Comparison of ENCODE assay signal across 10 mouse cellular contexts in genomic region chr11:83467120-83467652, GRCm38 (mm10). TPM values are rescaled to one million over a fixed set of nuclear protein-coding genes. Genes with fewer than 3 reads are reported as not detected.
DNase-seq lines count a peak whose midpoint lies in the region; ATAC-seq lines count a peak whose summit lies in the region.
"Had no signal": no experiment of that assay in that cellular context is flagged by ENCODE, and none has a peak within 500 bp of the region (broad histone marks: within the 10 kb centered on the region; RNA-seq: fewer than 3 reads in every experiment).

No protein-coding gene starts in this region.

- DNase-seq in liver, embryonic 11.5 days (ENCODE audit: low spot score) = peak; percentile 29
- DNase-seq in cerebellum, adult 18-20 months = peak; percentile 25 to 44
- DNase-seq in gastrocnemius, adult 8-10 months (ENCODE audit: low spot score in 2 of 2) = peak; percentile 45 to 70
- DNase-seq in lung, postnatal 36 days = peak; percentile 88
- no peak for DNase-seq in retina, embryonic 14.5 days (ENCODE audit: low spot score)
- DNase-seq in urinary bladder, postnatal 10 days (ENCODE audit: low spot score) = no peak

- no peaks in the 10 kb centered on the region for H3K9me3 ChIP-seq in liver, embryonic 11.5 days (ENCODE audit: control insufficient read depth, low read length)
- H3K9me3 ChIP-seq in liver, embryonic 12.5 days (replicated peaks) = no peaks in the 10 kb centered on the region
- no peaks in the 10 kb centered on the region for H3K9me3 ChIP-seq in intestine, embryonic 15.5 days

- H3K4me2 ChIP-seq in liver, embryonic 11.5 days = no peak overlapping the region
- H3K4me2 ChIP-seq in liver, embryonic 12.5 days = no peak overlapping the region
- H3K4me2 ChIP-seq in intestine, embryonic 15.5 days (replicated peaks) = no peak overlapping the region

- H3K27ac ChIP-seq in liver, embryonic 11.5 days (ENCODE audit: low read depth, low read length) = no peak overlapping the region
- H3K27ac ChIP-seq in liver, embryonic 12.5 days = no peak overlapping the region
- H3K27ac ChIP-seq in intestine, embryonic 15.5 days = peak overlapping the region; percentile 54
- H3K27ac ChIP-seq: liver, embryonic 14.5 days had no signal

- H3K9ac ChIP-seq in liver, embryonic 11.5 days (ENCODE audit: low read depth, low read length) = no peak overlapping the region
- no peak overlapping the region for H3K9ac ChIP-seq in liver, embryonic 12.5 days
- no peak overlapping the region for H3K9ac ChIP-seq in intestine, embryonic 15.5 days
- H3K9ac ChIP-seq: liver, embryonic 14.5 days had no signal

- no peaks in the 10 kb centered on the region for H3K36me3 ChIP-seq in liver, embryonic 11.5 days (ENCODE audit: control insufficient read depth, insufficient read depth, low read length)
- H3K36me3 ChIP-seq in liver, embryonic 12.5 days = no peaks in the 10 kb centered on the region
- no peaks in the 10 kb centered on the region for H3K36me3 ChIP-seq in intestine, embryonic 15.5 days

- no peak overlapping the region for H3K4me3 ChIP-seq in liver, embryonic 11.5 days (ENCODE audit: low read depth, low read length)
- H3K4me3 ChIP-seq in liver, embryonic 12.5 days = no peak overlapping the region
- no peak overlapping the region for H3K4me3 ChIP-seq in intestine, embryonic 15.5 days (replicated peaks)

- ATAC-seq in liver, embryonic 11.5 days (replicated peaks; ENCODE audit: low FRiP score) = no peak
- ATAC-seq in liver, embryonic 12.5 days = no peak
- ATAC-seq in intestine, embryonic 15.5 days = no peak

- 46% methylated on average over 11 of the region's 11 CpGs for WGBS in liver, embryonic 11.5 days
- WGBS in liver, embryonic 12.5 days (ENCODE audit: insufficient replicate concordance) = 37% methylated on average over 11 of the region's 11 CpGs
- WGBS in intestine, embryonic 15.5 days = 47% methylated on average over 11 of the region's 11 CpGs

- peaks cover 28% of the 10 kb centered on the region for H3K27me3 ChIP-seq in liver, embryonic 11.5 days (replicated peaks; ENCODE audit: control insufficient read depth, insufficient read depth, low read length)
- H3K27me3 ChIP-seq in liver, embryonic 12.5 days (replicated peaks) = peaks cover 72% of the 10 kb centered on the region
- H3K27me3 ChIP-seq in intestine, embryonic 15.5 days (replicated peaks) = peaks cover 10% of the 10 kb centered on the region

- H3K4me1 ChIP-seq in liver, embryonic 11.5 days (replicated peaks; ENCODE audit: control insufficient read depth, insufficient read depth, low read length) = peaks cover 8% of the 10 kb centered on the region
- H3K4me1 ChIP-seq in liver, embryonic 12.5 days = peaks cover 23% of the 10 kb centered on the region
- peaks cover 11% of the 10 kb centered on the region for H3K4me1 ChIP-seq in intestine, embryonic 15.5 days (replicated peaks)

RNA-seq across cellular contexts. Expression of gene Mmp28, which starts 4.3 kb away (rescaled TPM):
- 0.71 and 0.88 TPM in 2 replicates for polyA plus RNA-seq in liver, embryonic 11.5 days (2014; fragmentation: Nextera tagmentation; extraction: Ambion mirVana)
- 0.24 and 0.31 TPM in 2 replicates for polyA plus RNA-seq in liver, embryonic 12.5 days (2016; fragmentation: Nextera tagmentation; extraction: Ambion mirVana)
- 1 to 10 TPM; 1.7 to 2.6 (median 2.1) TPM for total RNA-seq in gastrocnemius, adult 8-10 months (2022)
- polyA plus RNA-seq in intestine, embryonic 15.5 days (2015; fragmentation: Nextera tagmentation; extraction: Ambion mirVana) = 1.4 and 1.5 TPM in 2 replicates

RNA-seq across cellular contexts. Expression of gene Taf15, which starts 5.7 kb away (rescaled TPM):
- 6.0 and 6.6 TPM in 2 replicates for polyA plus RNA-seq in liver, embryonic 11.5 days (2014; fragmentation: Nextera tagmentation; extraction: Ambion mirVana)
- polyA plus RNA-seq in liver, embryonic 12.5 days (2016; fragmentation: Nextera tagmentation; extraction: Ambion mirVana) = 5.7 and 6.1 TPM in 2 replicates
- 10 to 100 TPM; 17.5 to 28.4 (median 22.8) TPM for total RNA-seq in gastrocnemius, adult 8-10 months (2022)
- 12.9 and 13.9 TPM in 2 replicates for polyA plus RNA-seq in intestine, embryonic 15.5 days (2015; fragmentation: Nextera tagmentation; extraction: Ambion mirVana)

RNA-seq across cellular contexts. Expression of gene 1700020L24Rik, which starts 29.7 kb away (rescaled TPM):
- polyA plus RNA-seq in liver, embryonic 11.5 days (2014; fragmentation: Nextera tagmentation; extraction: Ambion mirVana) = 0.49 and 0.82 TPM in 2 replicates
- 0.22 and 0.70 TPM in 2 replicates for polyA plus RNA-seq in liver, embryonic 12.5 days (2016; fragmentation: Nextera tagmentation; extraction: Ambion mirVana)
- total RNA-seq in gastrocnemius, adult 8-10 months (2022) = not detected
- 0.76 and 0.87 TPM in 2 replicates for polyA plus RNA-seq in intestine, embryonic 15.5 days (2015; fragmentation: Nextera tagmentation; extraction: Ambion mirVana)

RNA-seq across cellular contexts. Expression of gene Gas2l2, which starts 37.9 kb away (rescaled TPM):
- polyA plus RNA-seq in liver, embryonic 11.5 days (2014; fragmentation: Nextera tagmentation; extraction: Ambion mirVana) = not detected in 2 replicates
- not detected in 2 replicates for polyA plus RNA-seq in liver, embryonic 12.5 days (2016; fragmentation: Nextera tagmentation; extraction: Ambion mirVana)
- total RNA-seq in gastrocnemius, adult 8-10 months (2022) = not detected
- 0.13 TPM in 1 of 2 replicates, not detected in the other for polyA plus RNA-seq in intestine, embryonic 15.5 days (2015; fragmentation: Nextera tagmentation; extraction: Ambion mirVana)
- total RNA-seq: adrenal gland, adult 18-20 months had no signal
- polyA plus RNA-seq: liver, embryonic 14.5 days had no signal

RNA-seq across cellular contexts. Expression of gene Heatr9, which starts 54.8 kb away (rescaled TPM):
- not detected in 2 replicates for polyA plus RNA-seq in liver, embryonic 11.5 days (2014; fragmentation: Nextera tagmentation; extraction: Ambion mirVana)
- polyA plus RNA-seq in liver, embryonic 12.5 days (2016; fragmentation: Nextera tagmentation; extraction: Ambion mirVana) = not detected in 2 replicates
- total RNA-seq in gastrocnemius, adult 8-10 months (2022) = not detected
- polyA plus RNA-seq in intestine, embryonic 15.5 days (2015; fragmentation: Nextera tagmentation; extraction: Ambion mirVana) = not detected in 2 replicates
- polyA plus RNA-seq: liver, embryonic 14.5 days had no signal

Comparison
In these comparisons a context has a peak if more than half of its experiments do, and no peak if none do; other contexts are left out.
1. DNase-seq: peak in liver, embryonic 11.5 days (single experiment), cerebellum, adult 18-20 months (2 of 2), gastrocnemius, adult 8-10 months (2 of 2) and lung, postnatal 36 days (single experiment); none in retina, embryonic 14.5 days (single experiment) and urinary bladder, postnatal 10 days (single experiment).